Mouse (Mus musculus) neural tube, embryonic 11.5 days (tissue): ENCODE data around the gene Galntl5. TPM values are rescaled to one million over a fixed set of nuclear protein-coding genes. Genes with fewer than 3 reads are reported as not detected.
"Not testable (repeated sequence)": the region's sequence is repeated elsewhere in the genome, so short reads cannot be mapped to it uniquely, and the experiment has no call there.

ENCODE experiments used
- ATAC-seq: fragments of 200-750 bp; cut with Nextera tagmentation; 2 replicates; pipeline ENCODE4 v1.8.0; 2017; ENCODE audit warnings: moderate number of reproducible peaks, mild to moderate bottlenecking, moderate TSS enrichment, moderate library complexity; ENCODE audit not compliant: insufficient read depth, low FRiP score, low TSS enrichment
- DNase-seq: peaks from one replicate; pipeline ENCODE4 v3.0.0-alpha.2; 2015; ENCODE audit warnings: low spot score
- H3K27ac ChIP-seq: fragments of 300-500 bp; sonication (generic); 2 replicates; pipeline ENCODE4 v1.5.1; 2014; ENCODE audit warnings: low read depth, mild to moderate bottlenecking, low read length
- H3K27me3 ChIP-seq: fragments of 300-500 bp; sonication (generic); 2 replicates; pipeline ENCODE4 v1.6.1; 2014; ENCODE audit warnings: mild to moderate bottlenecking, low read length, mixed read lengths; ENCODE audit not compliant: control insufficient read depth, insufficient read depth
- H3K36me3 ChIP-seq: fragments of 300-500 bp; sonication (generic); 2 replicates; pipeline ENCODE4 v1.6.1; 2014; ENCODE audit warnings: mild to moderate bottlenecking, low read length, moderate library complexity, mixed read lengths; ENCODE audit not compliant: control insufficient read depth, insufficient read depth
- H3K4me1 ChIP-seq: fragments of 300-500 bp; sonication (generic); 2 replicates; pipeline ENCODE4 v1.6.1; 2014; ENCODE audit warnings: low read length, mixed read lengths; ENCODE audit not compliant: control insufficient read depth, insufficient read depth
- H3K4me2 ChIP-seq: fragments of 300-500 bp; sonication (generic); 2 replicates; pipeline ENCODE4 v1.6.1; 2014; ENCODE audit warnings: low read depth, mild to moderate bottlenecking, moderate library complexity
- H3K4me3 ChIP-seq: fragments of 300-500 bp; sonication (generic); 2 replicates; pipeline ENCODE4 v1.5.1; 2014; ENCODE audit warnings: low read depth, low read length
- H3K9ac ChIP-seq: fragments of 300-500 bp; sonication (generic); 2 replicates; pipeline ENCODE4 v1.6.1; 2014; ENCODE audit warnings: mild to moderate bottlenecking, low read length
- H3K9me3 ChIP-seq: fragments of 300-500 bp; sonication (generic); 2 replicates; pipeline ENCODE4 v1.6.1; 2016; ENCODE audit warnings: low read length; ENCODE audit not compliant: control insufficient read depth
- WGBS: fragments of 180-500 bp; shearing (Covaris S2); extraction: QIAGEN DNeasy Blood & Tissue Kit; methylation state at CpG from one replicate; pipeline ENCODE4 v1.1.7; 2014; 5-methylcytosine and 5-hydroxymethylcytosine counted together
- polyA plus RNA-seq: library from polyadenylated mRNA; unstranded; fragments of >200 nt; fragmentation: Nextera tagmentation; extraction: Ambion mirVana; gene quantifications from 2 replicates; pipeline ENCODE4 v1.2.1, GENCODE M21; 2014

Gene Galntl5
- polyA plus RNA-seq, 1 experiment from 2014 or later, result not detected

- Histone ChIP-seq H3K4me2 (no peak overlapping the region), H3K27me3 (no peaks in the 10 kb centered on the region), H3K27ac (no peak overlapping the region), H3K9me3 (no peaks in the 10 kb centered on the region), H3K36me3 (no peaks in the 10 kb centered on the region), H3K9ac (no peak overlapping the region), H3K4me1 (no peaks in the 10 kb centered on the region), H3K4me3 (no peak overlapping the region)
- ATAC-seq (no peak), DNase-seq (no peak)
- WGBS, result 83% methylated on average over 4 of the region's 4 CpGs
Measured at GRCm38 (mm10) chr5:25162981-25163380, 18.3 kb upstream of the Galntl5 start.

GRCm38 (mm10) chr5:25163938-25164337 is 17.3 kb upstream of the Galntl5 start:
- no peak for ATAC-seq
- 91% methylated on average over 3 of the region's 3 CpGs for WGBS
- H3K4me3 ChIP-seq, result no peak overlapping the region
- no peak for DNase-seq
- no peaks in the 10 kb centered on the region for H3K27me3 ChIP-seq
- H3K4me2 ChIP-seq, result no peak overlapping the region
- no peaks in the 10 kb centered on the region for H3K36me3 ChIP-seq
- no peaks in the 10 kb centered on the region for H3K4me1 ChIP-seq
- H3K27ac ChIP-seq, result no peak overlapping the region
- H3K9me3 ChIP-seq, result no peaks in the 10 kb centered on the region
- no peak overlapping the region for H3K9ac ChIP-seq

GRCm38 (mm10) chr5:25164341-25164740 is 16.9 kb upstream of the Galntl5 start:
- WGBS, result 81% methylated on average over 1 of the region's 1 CpGs
- Histone ChIP-seq H3K27ac (no peak overlapping the region), H3K9ac (no peak overlapping the region), H3K9me3 (no peaks in the 10 kb centered on the region), H3K27me3 (no peaks in the 10 kb centered on the region), H3K4me2 (no peak overlapping the region), H3K4me1 (no peaks in the 10 kb centered on the region), H3K4me3 (no peak overlapping the region), H3K36me3 (no peaks in the 10 kb centered on the region)
- ATAC-seq (no peak), DNase-seq (no peak)

GRCm38 (mm10) chr5:25165102-25165788 is 16.0 kb upstream of the Galntl5 start:
- DNase-seq, result no peak
- WGBS, result 82% methylated on average over 4 of the region's 4 CpGs
- ATAC-seq, result no peak
- Histone ChIP-seq H3K36me3 (no peaks in the 10 kb centered on the region), H3K4me2 (no peak overlapping the region), H3K27ac (no peak overlapping the region), H3K9ac (no peak overlapping the region), H3K9me3 (no peaks in the 10 kb centered on the region), H3K4me1 (no peaks in the 10 kb centered on the region), H3K4me3 (no peak overlapping the region), H3K27me3 (no peaks in the 10 kb centered on the region)

- H3K4me1 ChIP-seq, result no peaks in the 10 kb centered on the region
- WGBS, result 85% methylated on average over 3 of the region's 3 CpGs
Measured at GRCm38 (mm10) chr5:25165789-25166135, 15.5 kb upstream of the Galntl5 start.

GRCm38 (mm10) chr5:25166665-25167064 is 14.6 kb upstream of the Galntl5 start:
- 79% methylated on average over 4 of the region's 4 CpGs for WGBS
- Histone ChIP-seq H3K36me3 (no peaks in the 10 kb centered on the region), H3K4me2 (no peak overlapping the region), H3K4me3 (no peak overlapping the region), H3K27me3 (no peaks in the 10 kb centered on the region), H3K4me1 (no peaks in the 10 kb centered on the region), H3K9me3 (no peaks in the 10 kb centered on the region), H3K27ac (no peak overlapping the region), H3K9ac (no peak overlapping the region)
- DNase-seq (no peak), ATAC-seq (no peak)

More at GRCm38 (mm10) chr5:25165789-25166135, 15.5 kb upstream of the Galntl5 start:
- Histone ChIP-seq H3K27me3 (no peaks in the 10 kb centered on the region), H3K27ac (no peak overlapping the region), H3K9ac (no peak overlapping the region), H3K4me2 (no peak overlapping the region), H3K4me3 (no peak overlapping the region), H3K9me3 (no peaks in the 10 kb centered on the region), H3K36me3 (no peaks in the 10 kb centered on the region)
- no peak for DNase-seq
- no peak for ATAC-seq

- H3K4me1 ChIP-seq, H3K27ac ChIP-seq, H3K4me3 ChIP-seq, ATAC-seq, H3K9ac ChIP-seq, H3K9me3 ChIP-seq, H3K27me3 ChIP-seq, H3K4me2 ChIP-seq, DNase-seq, H3K36me3 ChIP-seq: not testable (repeated sequence)
- 94% methylated on average over 5 of the region's 5 CpGs for WGBS
Measured at GRCm38 (mm10) chr5:25177937-25178336, 3.3 kb upstream of the Galntl5 start.

GRCm38 (mm10) chr5:25178543-25178942 is 2.7 kb upstream of the Galntl5 start:
- not testable (repeated sequence) for DNase-seq, H3K4me2 ChIP-seq, H3K9me3 ChIP-seq, ATAC-seq, H3K27me3 ChIP-seq, H3K9ac ChIP-seq, H3K27ac ChIP-seq, H3K4me3 ChIP-seq, H3K36me3 ChIP-seq, H3K4me1 ChIP-seq
- WGBS, result 91% methylated on average over 4 of the region's 4 CpGs

- Histone ChIP-seq H3K9me3 (no peaks in the 10 kb centered on the region), H3K9ac (no peak overlapping the region), H3K36me3 (no peaks in the 10 kb centered on the region), H3K27ac (no peak overlapping the region), H3K4me2 (no peak overlapping the region), H3K4me3 (no peak overlapping the region), H3K27me3 (no peaks in the 10 kb centered on the region), H3K4me1 (no peaks in the 10 kb centered on the region)
- no peak for ATAC-seq
- DNase-seq, result no peak
- WGBS, result 99% methylated on average over 4 of the region's 4 CpGs
Measured at GRCm38 (mm10) chr5:25179284-25179683, 2.0 kb upstream of the Galntl5 start.
